Comparison of ENCODE assay signal across 14 mouse cellular contexts in genomic region chr17:10452801-10453200, GRCm38 (mm10).
"Had no signal": no experiment of that assay in that cellular context is flagged by ENCODE, and none has a peak within 500 bp of the region (broad histone marks: within the 10 kb centered on the region; RNA-seq: fewer than 3 reads in every experiment).

No protein-coding gene starts in this region.

- H3K9me3 ChIP-seq: limb, embryonic 15.5 days; liver, embryonic 12.5 days; lung, embryonic 15.5 days; midbrain, embryonic 10.5 days; neural tube, embryonic 15.5 days had no signal

- H3K9ac ChIP-seq: limb, embryonic 15.5 days; liver, embryonic 12.5 days; lung, embryonic 15.5 days; neural tube, embryonic 15.5 days had no signal

- DNase-seq: kidney, postnatal 36 days; lung, postnatal 36 days; midbrain, embryonic 14.5 days; right cerebral cortex, adult 18-20 months; right cerebral cortex, postnatal 25 days; thymus, postnatal 14 days had no signal

- H3K27ac ChIP-seq: kidney, postnatal 0 days; limb, embryonic 15.5 days; liver, embryonic 12.5 days; lung, embryonic 15.5 days; midbrain, embryonic 10.5 days; stomach, postnatal 0 days had no signal

- ATAC-seq: liver, embryonic 12.5 days had no signal

- H3K4me3 ChIP-seq: limb, embryonic 15.5 days; liver, embryonic 12.5 days; lung, embryonic 15.5 days; midbrain, embryonic 10.5 days; myocyte; neural tube, embryonic 15.5 days had no signal

- H3K4me1 ChIP-seq: liver, embryonic 12.5 days; lung, embryonic 15.5 days had no signal

- H3K27me3 ChIP-seq: limb, embryonic 15.5 days; liver, embryonic 12.5 days; lung, embryonic 15.5 days; neural tube, embryonic 15.5 days had no signal

- H3K4me2 ChIP-seq: limb, embryonic 15.5 days; liver, embryonic 12.5 days; lung, embryonic 15.5 days; neural tube, embryonic 15.5 days had no signal

- H3K36me3 ChIP-seq: limb, embryonic 15.5 days; liver, embryonic 12.5 days; lung, embryonic 15.5 days; midbrain, embryonic 10.5 days; neural tube, embryonic 15.5 days had no signal
